Mouse (Mus musculus) midbrain, embryonic 16.5 days (tissue): ENCODE measurements around the gene S100a14. TPM values are rescaled to one million over a fixed set of nuclear protein-coding genes. Genes with fewer than 3 reads are reported as not detected.

Experiments used
- ATAC-seq: fragments of 200-750 bp; cut with Nextera tagmentation; 2 replicates; pipeline ENCODE4 v1.8.0; 2017; ENCODE audit warnings: moderate TSS enrichment
- H3K27ac ChIP-seq: fragments of 300-500 bp; sonication (generic); 2 replicates; pipeline ENCODE4 v1.5.1; 2014; ENCODE audit warnings: mild to moderate bottlenecking, low read length, mixed read lengths
- H3K27me3 ChIP-seq: fragments of 300-500 bp; sonication (generic); 2 replicates; pipeline ENCODE4 v1.6.1; 2014; ENCODE audit warnings: low read depth, low read length, mixed read lengths; ENCODE audit not compliant: control insufficient read depth, insufficient read depth
- H3K36me3 ChIP-seq: fragments of 300-500 bp; sonication (generic); 2 replicates; pipeline ENCODE4 v1.6.1; 2014; ENCODE audit warnings: mild to moderate bottlenecking, low read length, moderate library complexity, mixed read lengths; ENCODE audit not compliant: control insufficient read depth, insufficient read depth
- H3K4me1 ChIP-seq: fragments of 300-500 bp; sonication (generic); 2 replicates; pipeline ENCODE4 v1.6.1; 2014; ENCODE audit warnings: mild to moderate bottlenecking, low read length, mixed read lengths; ENCODE audit not compliant: control insufficient read depth, insufficient read depth
- H3K4me2 ChIP-seq: fragments of 300-500 bp; sonication (generic); 2 replicates; pipeline ENCODE4 v1.6.1; 2014; ENCODE audit warnings: mild to moderate bottlenecking, low read length, mixed read lengths
- H3K4me3 ChIP-seq: fragments of 300-500 bp; sonication (generic); 2 replicates; pipeline ENCODE4 v1.5.1; 2014; ENCODE audit warnings: low read depth, mild to moderate bottlenecking, low read length, moderate library complexity, mixed read lengths
- H3K9ac ChIP-seq: fragments of 300-500 bp; sonication (generic); 2 replicates; pipeline ENCODE4 v1.6.1; 2014; ENCODE audit warnings: low read depth, low read length, mixed read lengths
- H3K9me3 ChIP-seq: fragments of 300-500 bp; sonication (generic); replicated peaks from 2 replicates; pipeline ENCODE4 v1.6.1; 2014; ENCODE audit warnings: mild to moderate bottlenecking, low read length, mixed read lengths; ENCODE audit not compliant: control insufficient read depth, poor library complexity, severe bottlenecking
- WGBS: fragments of 180-500 bp; shearing (Covaris S2); extraction: QIAGEN DNeasy Blood & Tissue Kit; methylation state at CpG from one replicate; pipeline ENCODE4 v1.1.7; 2014; 5-methylcytosine and 5-hydroxymethylcytosine counted together
- polyA plus RNA-seq: library from polyadenylated mRNA; unstranded; fragments of >200 nt; fragmentation: Nextera tagmentation; extraction: Ambion mirVana; gene quantifications from 2 replicates; pipeline ENCODE4 v1.2.1, GENCODE M21; 2015

The S100a14 gene
- polyA plus RNA-seq, 1 experiment from 2014 or later, result not detected

DNA sequence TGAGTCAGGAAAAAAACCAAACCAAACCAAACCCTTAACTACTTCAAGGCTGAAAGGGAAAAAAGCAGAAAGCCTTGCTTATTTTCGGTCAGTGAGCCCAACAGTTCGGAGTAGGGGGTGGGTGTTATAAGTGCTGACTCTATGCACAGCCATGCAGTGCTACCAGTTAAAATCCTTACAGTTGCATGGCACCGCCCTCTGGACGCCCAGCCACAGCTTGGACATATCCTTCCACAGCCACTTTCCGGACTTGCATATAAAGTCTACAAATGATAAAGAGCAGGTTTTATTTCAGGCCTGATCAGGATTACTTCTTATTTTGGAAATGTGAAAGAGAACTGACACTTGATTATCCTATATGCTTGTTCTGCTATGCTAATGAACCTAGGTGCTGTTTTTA, 21.4 kb upstream of the S100a14 start:
- no peak for ATAC-seq
- no peak overlapping the region for H3K4me3 ChIP-seq
- H3K4me2 ChIP-seq, result no peak overlapping the region
- no peak overlapping the region for H3K27ac ChIP-seq
- no peak overlapping the region for H3K9ac ChIP-seq
- 96% methylated on average over 5 of the region's 5 CpGs for WGBS
- peaks cover 22% of the 10 kb centered on the region for H3K36me3 ChIP-seq
- peaks cover 26% of the 10 kb centered on the region for H3K4me1 ChIP-seq
- H3K9me3 ChIP-seq, result no peaks in the 10 kb centered on the region
- no peaks in the 10 kb centered on the region for H3K27me3 ChIP-seq

GRCm38 (mm10) chr3:90506362-90506761, 20.3 kb upstream of the S100a14 start:
- WGBS, result 94% methylated on average over 3 of the region's 3 CpGs
- no peak overlapping the region for H3K27ac ChIP-seq
- H3K9me3 ChIP-seq, result no peaks in the 10 kb centered on the region
- no peak overlapping the region for H3K4me2 ChIP-seq
- peaks cover 26% of the 10 kb centered on the region for H3K4me1 ChIP-seq
- no peaks in the 10 kb centered on the region for H3K27me3 ChIP-seq
- no peak for ATAC-seq
- H3K4me3 ChIP-seq, result no peak overlapping the region
- no peak overlapping the region for H3K9ac ChIP-seq
- H3K36me3 ChIP-seq, result peaks cover 19% of the 10 kb centered on the region

DNA sequence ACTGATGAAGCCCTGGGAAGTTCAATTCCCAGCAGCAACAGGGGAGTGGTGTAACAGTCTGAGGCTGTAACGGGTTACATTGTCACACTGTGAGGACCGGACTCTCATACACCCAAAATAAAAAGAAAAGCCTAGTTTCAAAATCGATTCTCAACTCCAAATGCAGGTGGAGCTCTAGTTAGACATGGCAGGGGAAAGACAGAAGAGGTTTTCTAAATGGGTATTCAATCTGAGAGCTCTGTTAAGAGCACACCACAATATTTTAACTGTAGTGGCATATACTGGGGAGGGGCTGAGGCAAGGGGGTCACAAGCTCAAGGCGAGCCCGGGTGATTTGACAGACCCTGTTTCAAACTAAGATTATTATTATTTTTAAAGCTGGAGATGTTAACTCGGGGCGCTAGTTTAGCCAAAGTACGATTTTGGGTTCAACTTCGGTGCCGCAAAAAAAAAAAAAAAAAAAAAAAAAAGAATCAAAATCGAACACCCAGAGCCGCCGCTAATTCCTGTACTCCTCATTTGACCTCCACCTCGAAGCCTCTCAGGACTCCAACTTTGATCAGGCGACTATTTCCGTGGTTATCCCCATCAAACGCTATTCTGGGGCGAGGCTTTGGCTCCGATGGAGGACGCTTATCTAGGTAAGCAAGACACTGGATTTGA, 18.2 kb upstream of the S100a14 start:
- H3K4me2 ChIP-seq, result peak overlapping the region; percentile 75
- H3K4me3 ChIP-seq, result peak overlapping the region; percentile 98
- 3% methylated on average over 20 of the region's 20 CpGs for WGBS
- peak overlapping the region; percentile 98 for H3K27ac ChIP-seq
- no peak for ATAC-seq
- H3K9ac ChIP-seq, result peak overlapping the region; percentile 99
- H3K36me3 ChIP-seq, result peaks cover 9% of the 10 kb centered on the region; the same call in 1 of the 2 replicates
- H3K9me3 ChIP-seq, result no peaks in the 10 kb centered on the region
- H3K4me1 ChIP-seq, result peaks cover 24% of the 10 kb centered on the region
- H3K27me3 ChIP-seq, result peaks cover 10% of the 10 kb centered on the region

GRCm38 (mm10) chr3:90508950-90509746, 17.5 kb upstream of the S100a14 start, which contains the start of gene Chtop:
Chtop (minus strand) TSS chr3:90509498.
- Histone ChIP-seq H3K9ac (peak within 1 kb of the TSS; percentile 99), H3K36me3 (peaks cover 9% of the 10 kb centered on the region; the same call in 1 of the 2 replicates), H3K9me3 (no peaks in the 10 kb centered on the region), H3K4me2 (peak within 1 kb of the TSS; percentile 75), H3K27ac (peak within 1 kb of the TSS; percentile 98), H3K4me3 (peak within 1 kb of the TSS; percentile 98), H3K4me1 (peaks cover 20% of the 10 kb centered on the region), H3K27me3 (peaks cover 18% of the 10 kb centered on the region)
- WGBS, result under 1% methylated on average over 65 of the region's 66 CpGs
- ATAC-seq, result peak; percentile 91

- H3K4me1 ChIP-seq, result peaks cover 21% of the 10 kb centered on the region
- peak overlapping the region; percentile 61 for H3K4me2 ChIP-seq
- peak overlapping the region; percentile 98 for H3K4me3 ChIP-seq
- no peaks in the 10 kb centered on the region for H3K9me3 ChIP-seq
- no peak overlapping the region for H3K9ac ChIP-seq
- WGBS, result 13% methylated on average over 2 of the region's 2 CpGs
- peak; percentile 41 for ATAC-seq
- H3K36me3 ChIP-seq, result 0 out of 2 replicates have a peak, but pooled peaks cover 7% of the 10 kb centered on the region
- peaks cover 22% of the 10 kb centered on the region for H3K27me3 ChIP-seq
- peak overlapping the region; percentile 98 for H3K27ac ChIP-seq
Measured at GRCm38 (mm10) chr3:90509747-90510123, 16.9 kb upstream of the S100a14 start.

DNA sequence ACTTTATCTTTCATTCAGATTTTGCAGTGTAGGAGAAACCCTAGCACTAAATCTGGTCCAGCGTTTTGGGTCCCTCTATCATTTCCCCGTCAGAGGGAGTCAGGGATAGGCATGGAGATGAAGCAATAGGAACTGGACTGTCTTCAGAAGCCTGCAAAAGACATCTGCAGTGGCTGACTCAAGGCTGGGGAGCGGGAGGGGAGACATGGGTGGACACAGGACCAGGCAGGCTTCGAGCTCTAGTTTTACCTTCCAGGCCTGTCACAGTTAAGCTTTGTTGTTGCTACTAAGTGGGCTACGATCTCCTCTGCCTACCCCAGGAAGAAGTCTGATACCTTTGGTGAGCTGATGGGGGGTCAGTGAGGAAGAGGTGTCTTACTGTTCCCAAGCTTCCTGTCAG, 14.4 kb upstream of the S100a14 start:
- no peak overlapping the region for H3K27ac ChIP-seq
- no peak for ATAC-seq
- no peaks in the 10 kb centered on the region for H3K9me3 ChIP-seq
- H3K4me3 ChIP-seq, result no peak overlapping the region
- H3K9ac ChIP-seq, result no peak overlapping the region
- no peak overlapping the region for H3K4me2 ChIP-seq
- peaks cover 29% of the 10 kb centered on the region for H3K27me3 ChIP-seq
- no peaks in the 10 kb centered on the region for H3K36me3 ChIP-seq
- WGBS, result 89% methylated on average over 5 of the region's 5 CpGs
- H3K4me1 ChIP-seq, result peaks cover 19% of the 10 kb centered on the region

GRCm38 (mm10) chr3:90512948-90513642, 13.6 kb upstream of the S100a14 start:
- peaks cover 11% of the 10 kb centered on the region for H3K4me1 ChIP-seq
- 77% methylated on average over 9 of the region's 9 CpGs for WGBS

DNA sequence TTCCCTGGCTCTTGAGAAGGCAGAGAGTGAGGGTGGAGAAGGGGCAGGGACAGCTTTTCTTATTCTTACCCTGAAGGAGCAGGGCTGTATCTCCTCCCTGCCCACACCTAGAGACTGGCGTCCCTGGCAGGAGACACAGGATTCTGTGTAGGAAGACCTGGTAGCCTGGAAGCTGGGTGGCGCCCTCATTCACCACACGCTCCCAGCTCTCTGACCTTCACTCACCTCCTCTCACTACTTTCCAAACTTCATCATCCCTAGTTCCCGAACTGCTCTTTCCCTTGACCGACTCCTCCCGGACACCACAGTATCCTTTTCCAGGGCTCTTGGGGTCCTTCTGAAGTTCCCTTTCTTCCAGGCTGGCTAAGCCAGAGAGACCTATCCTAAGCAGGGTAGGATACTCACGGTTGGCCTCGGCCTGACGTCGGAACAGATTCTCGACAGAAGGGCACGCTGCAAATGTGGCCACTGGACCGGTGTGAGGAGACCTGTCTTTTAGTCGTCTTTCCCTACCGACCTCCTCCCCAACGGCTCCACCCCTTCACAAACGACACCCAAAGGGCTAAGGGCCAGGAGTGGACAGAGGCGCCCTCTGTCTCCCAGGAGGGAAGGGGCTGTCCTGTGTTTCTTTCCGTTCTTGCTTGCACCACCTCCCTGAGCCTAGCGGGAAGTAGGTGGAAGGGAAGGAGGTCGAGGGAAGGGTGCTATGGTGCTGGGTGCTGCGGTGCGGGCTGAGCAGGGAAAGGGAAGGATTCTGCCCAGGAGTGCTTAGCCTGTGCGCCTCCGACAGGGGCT, 12.7 kb upstream of the S100a14 start, which contains the start of the genes S100a1 and S100a13:
S100a1 (minus strand) TSS at position 597 of the 795 bp plus-strand sequence.
S100a13 (plus strand) TSS at position 640 of the 795 bp plus-strand sequence.
- WGBS, result 3% methylated on average over 25 of the region's 25 CpGs
- H3K36me3 ChIP-seq, result no peaks in the 10 kb centered on the region
- peak within 1 kb of the TSS; percentile 30 for H3K4me3 ChIP-seq
- H3K4me2 ChIP-seq, result peak within 1 kb of the TSS; percentile 57
- peak within 1 kb of the TSS; percentile 49 for H3K9ac ChIP-seq
- H3K27me3 ChIP-seq, result peaks cover 29% of the 10 kb centered on the region
- H3K9me3 ChIP-seq, result no peaks in the 10 kb centered on the region
- H3K27ac ChIP-seq, result no peak within 1 kb of the TSS
- ATAC-seq, result no peak
- peaks cover 9% of the 10 kb centered on the region; the same call in 1 of the 2 replicates for H3K4me1 ChIP-seq

More at GRCm38 (mm10) chr3:90512948-90513642, 13.6 kb upstream of the S100a14 start:
- Histone ChIP-seq H3K27ac (no peak overlapping the region), H3K4me2 (no peak overlapping the region), H3K36me3 (no peaks in the 10 kb centered on the region), H3K27me3 (peaks cover 29% of the 10 kb centered on the region), H3K9me3 (no peaks in the 10 kb centered on the region), H3K4me3 (no peak overlapping the region), H3K9ac (no peak overlapping the region)
- no peak for ATAC-seq
